Mouse (Mus musculus) CH12.LX (cell line): Measurements from ENCODE around the gene Scly.

Experiments used
- CHD1 ChIP-seq: IDR thresholded peaks from 2 replicates; pipeline ENCODE4 v1.6.1; 2012; ENCODE audit warnings: low read depth, low read length, improper control_type of control experiment, inconsistent platforms
- CHD2 ChIP-seq: IDR thresholded peaks from 2 replicates; pipeline ENCODE4 v1.6.1; 2011; ENCODE audit warnings: low read length, improper control_type of control experiment
- CTCF ChIP-seq, 2 experiments: IDR thresholded peaks in 1 of 2; conservative IDR thresholded peaks in 1 of 2; 2 replicates each; pipeline ENCODE4 v1.5.1; 2011 to 2012; ENCODE audit warnings: low read depth in 2 of 2, low read length in 2 of 2, improper control_type of control experiment in 1 of 2, inconsistent platforms in 1 of 2, mild to moderate bottlenecking in 1 of 2, moderate library complexity in 1 of 2
- E2F4 ChIP-seq: IDR thresholded peaks from 2 replicates; pipeline ENCODE4 v1.6.1; 2011; ENCODE audit warnings: low read depth, low read length, improper control_type of control experiment; ENCODE audit not compliant: insufficient replicate concordance
- ETS1 ChIP-seq: conservative IDR thresholded peaks from 2 replicates; pipeline ENCODE4 v1.6.1; 2012; ENCODE audit warnings: low read depth, mild to moderate bottlenecking, inconsistent platforms, low read length, improper control_type of control experiment, moderate library complexity
- HCFC1 ChIP-seq: IDR thresholded peaks from 2 replicates; pipeline ENCODE4 v1.6.1; 2012; ENCODE audit warnings: low read depth, mild to moderate bottlenecking, inconsistent platforms, low read length, improper control_type of control experiment
- KAT2A ChIP-seq: IDR thresholded peaks from 2 replicates; pipeline ENCODE4 v1.6.1; 2012; ENCODE audit warnings: low read length, improper control_type of control experiment, inconsistent platforms; ENCODE audit not compliant: insufficient replicate concordance
- MAX ChIP-seq: IDR thresholded peaks from 2 replicates; pipeline ENCODE4 v1.6.1; 2011; ENCODE audit warnings: low read length, improper control_type of control experiment
- MAZ ChIP-seq: IDR thresholded peaks from 2 replicates; pipeline ENCODE4 v1.6.1; 2012; ENCODE audit warnings: low read depth, mild to moderate bottlenecking, inconsistent platforms, low read length, improper control_type of control experiment, moderate library complexity
- MEF2A ChIP-seq: IDR thresholded peaks from 2 replicates; pipeline ENCODE4 v1.6.1; 2014; ENCODE audit warnings: low read depth, mild to moderate bottlenecking, inconsistent platforms, low read length, improper control_type of control experiment, borderline replicate concordance
- POLR2A ChIP-seq: IDR thresholded peaks from 2 replicates; pipeline ENCODE4 v1.6.1; 2011; ENCODE audit warnings: low read depth, mild to moderate bottlenecking, improper control_type of control experiment, low read length
- UBTF ChIP-seq: IDR thresholded peaks from 2 replicates; pipeline ENCODE4 v1.6.1; 2012; ENCODE audit warnings: low read depth, mild to moderate bottlenecking, inconsistent platforms, low read length, improper control_type of control experiment, moderate library complexity

DNA sequence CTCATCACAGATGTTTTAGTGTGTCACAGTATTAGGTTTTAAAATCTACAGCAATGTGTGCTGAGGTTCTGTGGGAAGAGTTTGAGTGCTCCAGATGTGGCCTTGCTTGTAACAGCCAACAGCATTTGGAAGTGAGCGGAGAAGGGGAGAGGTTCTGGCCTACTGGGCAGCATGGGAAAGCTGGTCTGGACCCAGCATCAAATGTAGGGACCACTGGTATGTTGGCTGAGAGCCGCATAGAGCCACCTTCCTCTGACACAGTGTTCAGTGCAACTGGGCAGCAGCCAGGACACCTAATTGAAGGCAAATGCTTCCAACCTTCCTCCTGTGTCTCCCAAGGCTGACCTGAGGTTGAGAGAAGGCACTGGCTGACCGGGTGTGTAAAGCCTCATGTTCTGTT, 3.9 kb downstream of the Scly start:
- TF ChIP-seq MAX (no peak), POLR2A (no peak), E2F4 (no peak), CTCF (conservative IDR thresholded peaks at IDR 0.05 in 1 of 2, IDR thresholded peaks at IDR 0.05 in 1 of 2; ENCODE audit: low read depth in 2 of 2, low read length in 2 of 2) (no peak), KAT2A (no peak), CHD2 (no peak), ETS1 (no peak), CHD1 (no peak), MEF2A (no peak), HCFC1 (no peak), MAZ (no peak), UBTF (no peak)
